Mouse (Mus musculus) right cerebral cortex, postnatal 25 days (tissue): ENCODE data around the gene Pnmal1.

ENCODE experiments used
- DNase-seq: peaks from one replicate; pipeline ENCODE4 v3.0.0; 2022

Gene Pnmal1

DNA sequence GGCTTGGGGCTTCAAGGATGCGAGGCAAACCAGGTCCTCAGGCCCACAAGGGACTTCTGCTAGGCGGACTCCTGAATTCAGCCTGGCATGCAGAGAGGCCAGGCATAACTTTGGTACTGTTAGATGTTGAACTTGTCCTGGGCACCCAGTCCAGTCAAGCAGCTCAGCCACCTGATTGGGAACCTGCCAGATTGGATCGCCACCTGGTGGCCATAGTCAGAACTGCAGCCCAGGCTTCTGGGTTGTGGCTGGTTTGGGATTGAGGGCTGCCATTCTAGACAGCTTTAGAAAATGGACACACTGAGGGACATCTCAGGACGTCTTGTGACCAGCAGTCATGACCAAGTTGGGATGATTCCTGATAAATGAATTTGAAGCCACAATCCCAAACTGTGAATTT is 40.2 kb downstream of the Pnmal1 start:
- DNase-seq = peak; percentile 79

DNA sequence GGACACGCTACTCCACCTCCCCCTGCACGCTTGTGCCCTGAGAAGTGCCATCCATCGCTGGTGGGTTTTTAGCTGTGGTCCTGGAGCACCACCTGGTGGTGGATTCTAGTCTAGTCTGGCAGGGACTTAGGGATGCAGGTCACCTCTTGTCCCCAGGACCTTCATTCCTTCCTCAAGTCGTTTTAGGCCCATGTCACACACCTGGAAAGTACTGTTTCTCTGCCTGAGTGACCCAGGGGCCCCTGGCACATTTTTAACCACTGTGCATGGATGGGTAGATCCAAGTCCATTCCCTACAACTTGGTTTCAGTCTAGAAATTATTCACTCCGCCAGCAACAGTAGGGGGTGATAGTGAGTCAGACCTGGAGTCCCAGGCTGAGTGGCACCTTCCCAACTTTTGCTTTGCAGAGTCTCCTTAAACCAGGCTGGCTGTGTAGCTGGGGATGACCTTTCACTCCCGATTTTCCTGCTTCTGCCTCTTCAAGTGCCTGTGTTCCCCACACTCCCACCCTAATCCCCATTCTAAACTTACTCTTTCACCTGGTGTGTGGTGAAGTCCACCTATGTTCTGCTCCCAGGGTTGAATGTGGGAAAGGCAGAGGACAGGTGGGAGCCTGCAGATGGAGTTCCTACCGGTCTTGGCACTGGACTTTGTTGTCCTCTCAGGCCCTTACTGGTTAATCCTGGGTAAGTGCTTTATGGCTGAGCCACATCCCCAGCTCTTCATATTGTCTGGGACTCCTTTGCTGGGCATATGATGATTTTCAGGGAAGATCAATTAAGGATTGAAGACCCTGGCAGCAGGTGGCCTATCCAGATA is 43.1 kb downstream of the Pnmal1 start:
- peak; percentile 78 for DNase-seq

DNA sequence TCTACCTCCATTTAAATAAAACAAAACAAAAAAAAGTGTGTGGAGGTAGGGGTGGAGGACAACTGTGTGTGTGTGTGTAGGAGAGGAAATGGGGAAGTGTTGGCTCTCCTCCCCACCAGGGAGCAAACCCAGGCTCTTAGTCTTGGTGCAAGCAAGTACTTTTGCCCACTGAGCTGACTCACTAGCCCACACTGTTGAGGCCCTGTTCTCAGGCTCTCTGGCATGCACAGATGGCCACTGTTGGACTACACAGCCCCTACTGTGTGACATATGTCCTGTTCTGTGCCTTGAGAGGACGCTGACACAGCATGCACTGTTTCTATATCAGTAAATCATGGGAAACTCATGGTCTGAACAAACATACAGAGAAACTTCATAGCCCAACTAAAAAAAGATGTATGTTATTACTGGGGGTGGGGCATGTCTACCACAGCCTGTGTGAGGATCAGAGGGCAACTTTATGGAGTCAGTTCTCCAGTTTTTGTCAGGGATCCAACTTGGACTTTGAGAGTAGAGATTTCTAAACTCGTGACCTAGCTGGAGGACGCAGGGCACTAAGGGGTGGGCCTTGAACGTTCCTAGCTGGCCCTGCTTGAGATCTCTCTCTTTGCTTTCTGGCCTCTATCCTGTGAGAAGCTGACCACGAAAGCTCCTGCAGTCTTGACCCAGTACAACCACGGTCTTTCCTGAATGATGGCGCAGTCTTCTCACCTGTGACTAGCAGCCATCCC is 43.9 kb downstream of the Pnmal1 start:
- DNase-seq = no peak

DNA sequence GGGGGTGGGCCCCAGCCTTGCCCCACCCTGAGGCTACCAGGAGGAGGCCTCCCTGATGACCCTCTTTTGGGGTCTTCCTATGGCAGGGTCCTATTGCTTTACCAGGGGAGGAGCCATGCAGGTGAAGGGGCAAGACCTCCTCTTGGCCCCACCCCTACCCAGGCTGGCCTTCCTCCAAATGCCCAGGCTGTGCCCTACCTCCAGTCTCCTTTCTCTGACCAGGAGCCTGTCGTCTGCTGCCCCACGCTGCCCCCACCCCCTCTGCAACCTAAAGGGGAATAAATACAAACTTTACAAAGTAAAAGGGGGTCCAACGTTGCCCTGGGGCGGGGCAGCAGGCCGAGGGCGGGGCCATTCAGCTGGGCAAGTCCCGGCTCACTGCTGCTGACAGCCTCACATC is 45.2 kb downstream of the Pnmal1 start:
- DNase-seq = no peak

DNA sequence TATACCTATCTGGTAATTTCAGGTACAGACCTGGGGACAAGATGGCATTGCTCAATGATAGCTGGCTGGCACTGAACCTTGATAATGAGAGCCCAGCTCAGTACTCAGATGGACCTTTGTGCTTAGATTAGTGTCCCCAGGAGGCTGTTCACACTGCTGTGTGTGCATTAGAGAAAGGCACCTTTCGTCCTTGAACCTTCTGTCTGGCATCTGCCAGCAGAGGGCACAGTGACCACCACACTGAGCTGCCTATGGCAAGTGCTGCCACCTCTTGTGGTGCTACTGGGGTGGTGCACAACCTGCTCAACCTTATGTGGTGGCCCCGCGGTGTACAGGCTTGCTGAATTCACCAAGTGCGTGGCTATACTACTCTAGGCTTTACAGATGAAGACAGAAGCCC is 47.8 kb downstream of the Pnmal1 start:
- DNase-seq = no peak

DNA sequence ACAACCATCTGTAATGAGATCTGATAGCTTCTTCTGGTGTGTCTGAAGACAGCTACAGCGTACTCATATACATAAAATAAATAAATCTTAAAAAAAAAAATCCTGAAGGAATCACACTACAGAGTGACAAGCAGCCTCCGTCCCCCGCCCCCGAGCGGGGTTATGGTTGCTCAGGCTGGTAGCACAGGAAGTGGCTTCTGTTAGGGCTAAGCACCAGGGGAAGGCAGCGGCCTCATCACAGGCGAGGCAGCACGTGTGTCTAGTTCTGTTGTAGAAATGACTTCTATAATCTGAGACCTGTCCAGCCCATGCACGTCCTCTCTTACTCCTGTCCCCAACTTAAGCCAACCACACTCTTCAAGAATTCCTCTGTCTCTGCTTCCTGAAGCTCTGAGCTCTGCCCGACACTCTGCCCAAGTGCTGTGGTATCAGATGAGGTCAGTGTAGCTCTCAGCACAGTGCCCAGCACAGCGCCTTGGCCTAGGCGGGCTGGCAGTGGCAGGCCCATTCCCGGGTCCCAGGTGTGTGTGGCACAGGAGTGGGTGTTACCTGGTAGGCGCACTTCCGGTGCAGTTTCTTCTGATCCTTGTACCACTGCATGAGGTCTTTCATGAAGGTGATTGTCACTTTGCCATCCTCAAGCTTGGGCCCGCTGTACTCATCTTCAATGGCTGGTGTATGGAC is 50.0 kb downstream of the Pnmal1 start:
- DNase-seq = no peak

DNA sequence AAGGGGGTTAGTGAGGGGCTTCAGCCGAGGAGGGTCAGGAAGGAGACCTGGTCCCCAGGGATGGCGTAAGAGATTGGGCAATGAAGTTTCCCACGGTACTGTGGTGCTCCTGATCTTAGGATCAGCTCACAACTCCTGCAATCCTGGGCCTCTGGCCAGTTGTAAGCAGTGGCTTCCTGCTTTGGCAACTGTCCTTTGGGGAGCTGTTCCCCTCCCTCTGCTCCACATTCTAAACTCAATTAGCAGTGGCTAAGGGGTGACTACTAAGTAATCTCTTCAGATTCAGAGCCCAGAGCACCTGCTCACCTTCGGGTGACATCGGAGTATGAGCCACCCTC is 50.5 kb downstream of the Pnmal1 start:
- DNase-seq = no peak

DNA sequence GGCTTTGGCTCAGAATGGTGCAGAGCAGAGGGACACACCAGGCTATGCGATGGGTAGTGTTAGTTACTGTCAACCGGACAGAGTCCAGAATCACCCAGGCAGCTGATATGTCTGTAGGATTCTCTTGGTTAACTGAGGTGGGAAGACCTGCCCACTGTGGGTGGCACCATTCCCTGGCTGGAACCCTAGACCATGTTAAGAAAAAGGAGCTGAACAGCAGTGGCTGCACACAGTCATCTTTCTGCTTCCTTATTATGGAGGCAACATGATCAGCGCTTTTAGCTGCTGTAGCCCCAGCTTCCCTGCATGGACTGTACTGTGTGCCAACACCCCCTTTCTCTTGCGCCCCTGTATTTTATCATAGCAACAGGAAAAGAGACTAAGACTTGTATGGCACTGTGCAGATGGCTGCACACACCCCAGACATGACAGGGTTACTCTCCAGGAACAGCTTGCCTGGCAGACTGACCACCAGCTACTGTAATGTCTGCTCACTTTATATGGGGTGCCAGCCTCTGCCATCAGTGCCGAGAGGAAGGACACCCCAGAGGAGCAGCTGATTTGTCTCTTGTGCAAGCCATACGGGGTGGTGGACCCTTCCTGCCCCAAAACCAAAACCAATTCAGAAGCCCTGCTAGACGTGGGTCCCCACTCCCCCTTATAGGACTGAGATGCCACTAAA is 52.6 kb downstream of the Pnmal1 start:
- DNase-seq = no peak
